Mouse (Mus musculus): Measurements from ENCODE around the gene Foxa2.

Gene Foxa2

GRCm38 (mm10) chr2:148046799-148047165 is at the start of gene Foxa2:
TSS of gene Foxa2 (minus strand) at chr2:148046969.
- DNase-seq (ENCODE audit: low spot score): no peak

- no peak for DNase-seq (ENCODE audit: low spot score)
Observed at GRCm38 (mm10) chr2:148092089-148092488, 45.3 kb upstream of the Foxa2 start.

GRCm38 (mm10) chr2:148091657-148092056 is 44.9 kb upstream of the Foxa2 start:
- DNase-seq (ENCODE audit: low spot score): no peak

- no peak for DNase-seq (ENCODE audit: low spot score)
Observed at GRCm38 (mm10) chr2:148090071-148090470, 43.3 kb upstream of the Foxa2 start.

- DNase-seq (ENCODE audit: low spot score): no peak
Observed at GRCm38 (mm10) chr2:148085529-148085928, 38.8 kb upstream of the Foxa2 start.

- DNase-seq (ENCODE audit: low spot score): no peak
Observed at GRCm38 (mm10) chr2:148085126-148085525, 38.4 kb upstream of the Foxa2 start.

- DNase-seq (ENCODE audit: low spot score): peak; percentile 23
Observed at GRCm38 (mm10) chr2:148082283-148082682, 35.5 kb upstream of the Foxa2 start.

GRCm38 (mm10) chr2:148060705-148061104 is 13.9 kb upstream of the Foxa2 start:
- DNase-seq (ENCODE audit: low spot score): no peak

GRCm38 (mm10) chr2:148053411-148053810 is 6.6 kb upstream of the Foxa2 start:
- no peak for DNase-seq (ENCODE audit: low spot score)

GRCm38 (mm10) chr2:148048484-148049129 is 1.8 kb upstream of the Foxa2 start:
- peak; percentile 71 for DNase-seq (ENCODE audit: low spot score)

- no peak for DNase-seq (ENCODE audit: low spot score)
Observed at GRCm38 (mm10) chr2:148047611-148048010, 842 bp upstream of the Foxa2 start.

GRCm38 (mm10) chr2:148045937-148046798 is 601 bp downstream of the Foxa2 start:
- DNase-seq (ENCODE audit: low spot score): no peak

- DNase-seq (ENCODE audit: low spot score): no peak
Observed at GRCm38 (mm10) chr2:148045543-148045936, 1.2 kb downstream of the Foxa2 start.

- DNase-seq (ENCODE audit: low spot score): no peak
Observed at GRCm38 (mm10) chr2:148044877-148045539, 1.8 kb downstream of the Foxa2 start.

GRCm38 (mm10) chr2:148043976-148044876 is 2.5 kb downstream of the Foxa2 start:
- DNase-seq (ENCODE audit: low spot score): no peak

- no peak for DNase-seq (ENCODE audit: low spot score)
Observed at GRCm38 (mm10) chr2:148043271-148043975, 3.3 kb downstream of the Foxa2 start.

GRCm38 (mm10) chr2:148042126-148042640 is 4.6 kb downstream of the Foxa2 start:
- no peak for DNase-seq (ENCODE audit: low spot score)

GRCm38 (mm10) chr2:148041381-148041780 is 5.4 kb downstream of the Foxa2 start:
- DNase-seq (ENCODE audit: low spot score): no peak

- DNase-seq (ENCODE audit: low spot score): no peak
Observed at GRCm38 (mm10) chr2:148040236-148041121, 6.3 kb downstream of the Foxa2 start.
